Mouse (Mus musculus): ENCODE results near the gene Herc3. TPM values are rescaled to one million over a fixed set of nuclear protein-coding genes. Genes with fewer than 3 reads are reported as not detected.
"Not testable (repeated sequence)": the region's sequence is repeated elsewhere in the genome, so short reads cannot be mapped to it uniquely, and the experiment has no call there.

Herc3 gene
- polyA plus RNA-seq, 2 experiments = 10.0 to 17.4 TPM

- no peak overlapping the region for H3K4me2 ChIP-seq (replicated peaks; ENCODE audit: low read depth, low read length, severe bottlenecking)
- ATAC-seq (ENCODE audit: low FRiP score, low read depth) = no peak
- H3K4me3 ChIP-seq (replicated peaks; ENCODE audit: low read length) = no peak overlapping the region
- H3K27me3 ChIP-seq (ENCODE audit: control insufficient read depth, insufficient read depth, low read length) = no peaks in the 10 kb centered on the region
- no peaks in the 10 kb centered on the region for H3K4me1 ChIP-seq (ENCODE audit: control insufficient read depth, insufficient read depth, low read length)
- no peak for DNase-seq (ENCODE audit: low spot score)
- TF ChIP-seq POLR2A (IDR thresholded peaks at IDR 0.05; ENCODE audit: borderline replicate concordance, extremely low read depth, insufficient read depth, insufficient read length) = no peak
- no peak overlapping the region for H3K9ac ChIP-seq (ENCODE audit: low read depth, low read length, severe bottlenecking)
- no peak overlapping the region for H3K27ac ChIP-seq (replicated peaks; ENCODE audit: low read depth, low read length)
- 89% methylated on average over 2 of the region's 2 CpGs for WGBS
- H3K9me3 ChIP-seq (ENCODE audit: control insufficient read depth, low read length) = no peaks in the 10 kb centered on the region
- no peaks in the 10 kb centered on the region for H3K36me3 ChIP-seq (ENCODE audit: control insufficient read depth, insufficient read depth, low read length)
Measured at GRCm38 (mm10) chr6:58856494-58856893, 25.2 kb downstream of the Herc3 start.

- Histone ChIP-seq H3K27me3 (ENCODE audit: control insufficient read depth, insufficient read depth, low read length) (no peaks in the 10 kb centered on the region), H3K9me3 (ENCODE audit: control insufficient read depth, low read length) (no peaks in the 10 kb centered on the region)
- TF ChIP-seq POLR2A (IDR thresholded peaks at IDR 0.05; ENCODE audit: borderline replicate concordance, extremely low read depth, insufficient read depth, insufficient read length) = no peak
Measured at GRCm38 (mm10) chr6:58859517-58859916, 28.3 kb downstream of the Herc3 start.

GRCm38 (mm10) chr6:58862446-58862993 is 31.3 kb downstream of the Herc3 start:
- DNase-seq (ENCODE audit: low spot score) = no peak
- no peak for ATAC-seq (ENCODE audit: low FRiP score, low read depth)
- no peaks in the 10 kb centered on the region for H3K36me3 ChIP-seq (ENCODE audit: control insufficient read depth, insufficient read depth, low read length)
- H3K4me1 ChIP-seq (ENCODE audit: control insufficient read depth, insufficient read depth, low read length) = no peaks in the 10 kb centered on the region
- no peak for TF ChIP-seq POLR2A (IDR thresholded peaks at IDR 0.05; ENCODE audit: borderline replicate concordance, extremely low read depth, insufficient read depth, insufficient read length)
- H3K27ac ChIP-seq (replicated peaks; ENCODE audit: low read depth, low read length) = no peak overlapping the region
- H3K4me2 ChIP-seq (replicated peaks; ENCODE audit: low read depth, low read length, severe bottlenecking) = no peak overlapping the region
- no peak overlapping the region for H3K9ac ChIP-seq (ENCODE audit: low read depth, low read length, severe bottlenecking)
- 86% methylated on average over 9 of the region's 9 CpGs for WGBS
- H3K27me3 ChIP-seq (ENCODE audit: control insufficient read depth, insufficient read depth, low read length) = no peaks in the 10 kb centered on the region
- no peaks in the 10 kb centered on the region for H3K9me3 ChIP-seq (ENCODE audit: control insufficient read depth, low read length)
- H3K4me3 ChIP-seq (replicated peaks; ENCODE audit: low read length) = no peak overlapping the region

More at GRCm38 (mm10) chr6:58859517-58859916, 28.3 kb downstream of the Herc3 start:
- H3K27ac ChIP-seq (replicated peaks; ENCODE audit: low read depth, low read length) = no peak overlapping the region
- H3K4me2 ChIP-seq (replicated peaks; ENCODE audit: low read depth, low read length, severe bottlenecking) = no peak overlapping the region
- H3K9ac ChIP-seq (ENCODE audit: low read depth, low read length, severe bottlenecking) = no peak overlapping the region
- no peak overlapping the region for H3K4me3 ChIP-seq (replicated peaks; ENCODE audit: low read length)
- no peaks in the 10 kb centered on the region for H3K4me1 ChIP-seq (ENCODE audit: control insufficient read depth, insufficient read depth, low read length)
- H3K36me3 ChIP-seq (ENCODE audit: control insufficient read depth, insufficient read depth, low read length) = no peaks in the 10 kb centered on the region
- DNase-seq (ENCODE audit: low spot score) = no peak
- no peak for ATAC-seq (ENCODE audit: low FRiP score, low read depth)
- WGBS = 79% methylated on average over 4 of the region's 4 CpGs

DNA sequence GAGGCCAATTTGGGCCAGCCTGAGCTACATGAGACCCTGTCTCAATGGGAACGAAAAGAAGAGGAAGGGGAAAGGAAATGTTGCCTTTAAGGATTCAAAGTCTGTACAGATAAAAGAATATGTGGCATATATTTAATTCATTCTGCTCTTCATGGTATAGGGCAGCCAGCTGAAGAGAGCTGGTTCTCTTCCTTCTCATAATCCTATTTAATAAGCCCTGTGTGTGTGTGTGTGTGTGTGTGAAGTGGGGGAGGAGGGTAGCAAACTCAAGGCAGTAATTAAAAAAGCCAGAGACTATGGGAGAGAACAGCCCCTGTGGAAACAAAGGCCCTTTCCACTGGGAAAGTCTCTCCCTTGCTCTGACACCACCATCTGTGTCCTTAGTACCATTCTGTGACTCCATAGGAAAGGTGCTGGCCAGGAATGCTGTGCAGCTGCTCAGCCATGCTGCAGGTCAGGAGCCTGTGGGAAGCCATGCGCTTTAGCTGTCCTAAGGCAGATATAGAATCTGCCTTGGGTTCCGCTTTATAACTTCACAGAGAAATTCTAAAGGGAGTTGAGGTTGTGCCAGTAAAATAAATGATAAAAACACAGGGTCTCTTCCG is 32.5 kb downstream of the Herc3 start:
- no peaks in the 10 kb centered on the region for H3K4me1 ChIP-seq (ENCODE audit: control insufficient read depth, insufficient read depth, low read length)
- H3K9ac ChIP-seq (ENCODE audit: low read depth, low read length, severe bottlenecking) = no peak overlapping the region
- WGBS = 84% methylated on average over 4 of the region's 4 CpGs
- ATAC-seq (ENCODE audit: low FRiP score, low read depth) = no peak
- no peak for TF ChIP-seq POLR2A (IDR thresholded peaks at IDR 0.05; ENCODE audit: borderline replicate concordance, extremely low read depth, insufficient read depth, insufficient read length)
- no peaks in the 10 kb centered on the region for H3K27me3 ChIP-seq (ENCODE audit: control insufficient read depth, insufficient read depth, low read length)
- no peaks in the 10 kb centered on the region for H3K36me3 ChIP-seq (ENCODE audit: control insufficient read depth, insufficient read depth, low read length)
- DNase-seq (ENCODE audit: low spot score) = no peak
- no peak overlapping the region for H3K27ac ChIP-seq (replicated peaks; ENCODE audit: low read depth, low read length)
- no peak overlapping the region for H3K4me3 ChIP-seq (replicated peaks; ENCODE audit: low read length)
- no peaks in the 10 kb centered on the region for H3K9me3 ChIP-seq (ENCODE audit: control insufficient read depth, low read length)
- H3K4me2 ChIP-seq (replicated peaks; ENCODE audit: low read depth, low read length, severe bottlenecking) = no peak overlapping the region

- not testable (repeated sequence) for H3K4me3 ChIP-seq (replicated peaks; ENCODE audit: low read length); H3K4me1 ChIP-seq (ENCODE audit: control insufficient read depth, insufficient read depth, low read length); H3K9me3 ChIP-seq (ENCODE audit: control insufficient read depth, low read length); DNase-seq (ENCODE audit: low spot score); ATAC-seq (ENCODE audit: low FRiP score, low read depth); H3K4me2 ChIP-seq (replicated peaks; ENCODE audit: low read depth, low read length, severe bottlenecking); H3K27ac ChIP-seq (replicated peaks; ENCODE audit: low read depth, low read length); H3K36me3 ChIP-seq (ENCODE audit: control insufficient read depth, insufficient read depth, low read length); H3K27me3 ChIP-seq (ENCODE audit: control insufficient read depth, insufficient read depth, low read length); H3K9ac ChIP-seq (ENCODE audit: low read depth, low read length, severe bottlenecking)
- 91% methylated on average over 6 of the region's 6 CpGs for WGBS
Measured at GRCm38 (mm10) chr6:58867858-58868257, 36.6 kb downstream of the Herc3 start.

All from limb, embryonic 14.5 days (tissue).